Mouse (Mus musculus) retina, postnatal 1 day (tissue): ENCODE measurements around the gene Cacna2d3.
A peak's percentile ranks its signal among the peaks of the same experiment; 100 is the strongest.

Experiments used
- DNase-seq: peaks from one replicate; pipeline ENCODE4 v3.0.0-alpha.2; 2012

Cacna2d3 gene

GRCm38 (mm10) chr14:29228976-29229716 is 492.5 kb downstream of the Cacna2d3 start:
- DNase-seq, result peak; percentile 31

DNA sequence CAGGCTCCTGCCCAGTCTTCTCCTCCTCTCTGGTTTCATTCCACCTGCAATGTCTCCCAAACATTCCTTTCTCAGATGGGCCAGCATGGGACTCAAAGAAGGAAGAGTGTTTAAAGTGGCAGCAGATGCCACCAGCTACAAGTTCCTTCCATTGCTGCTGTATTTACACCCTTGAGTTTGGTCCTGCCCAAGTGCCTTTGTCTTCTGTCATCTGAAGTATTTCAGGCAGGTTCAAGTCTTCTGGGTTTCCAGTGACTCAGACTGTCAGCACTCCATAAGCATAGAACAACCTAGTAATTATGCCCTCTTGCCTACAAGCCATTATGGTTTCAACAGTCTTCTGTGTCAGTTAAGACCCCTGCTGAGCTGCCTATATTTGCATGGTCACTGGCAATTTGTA is 493.2 kb downstream of the Cacna2d3 start:
- DNase-seq, result no peak

DNA sequence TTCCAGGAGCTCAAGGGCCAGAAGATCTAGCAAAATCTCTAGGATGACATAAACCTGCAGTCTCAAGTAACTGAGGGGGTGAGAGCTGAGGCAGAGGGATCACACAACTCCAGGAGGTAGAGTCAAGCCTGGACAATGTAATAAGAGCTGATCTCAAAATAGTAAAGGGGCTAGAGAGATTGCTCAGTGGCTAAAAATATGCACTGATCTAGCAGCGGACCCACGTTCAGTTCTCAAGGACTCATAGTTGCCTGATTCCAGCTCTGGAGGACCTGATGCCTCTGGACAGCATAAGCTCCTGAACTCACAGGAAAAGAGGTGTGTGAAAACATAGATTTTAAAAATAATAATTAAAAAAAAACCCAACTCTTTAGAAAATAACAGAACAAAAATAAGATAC is 493.7 kb downstream of the Cacna2d3 start:
- no peak for DNase-seq

GRCm38 (mm10) chr14:29225754-29226365 is 495.8 kb downstream of the Cacna2d3 start:
- no peak for DNase-seq

DNA sequence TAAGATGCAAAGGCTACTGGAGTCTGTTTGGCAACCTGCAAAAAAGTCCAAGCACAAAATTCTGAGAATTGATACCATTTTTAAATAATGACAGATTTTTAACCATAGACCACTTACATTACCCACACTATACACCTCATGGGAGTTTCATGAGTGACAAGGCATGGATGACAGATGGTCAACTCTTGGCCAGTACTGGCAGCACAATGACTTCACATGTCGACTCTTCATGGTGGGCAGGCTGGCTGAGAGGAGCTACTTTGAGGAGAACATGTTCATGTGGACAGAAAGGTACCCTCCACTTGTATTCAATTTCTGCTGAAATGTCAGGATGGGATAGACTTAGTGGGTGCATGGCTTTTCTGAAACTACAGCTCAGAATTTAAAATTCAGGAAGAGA is 498.7 kb downstream of the Cacna2d3 start:
- no peak for DNase-seq

DNA sequence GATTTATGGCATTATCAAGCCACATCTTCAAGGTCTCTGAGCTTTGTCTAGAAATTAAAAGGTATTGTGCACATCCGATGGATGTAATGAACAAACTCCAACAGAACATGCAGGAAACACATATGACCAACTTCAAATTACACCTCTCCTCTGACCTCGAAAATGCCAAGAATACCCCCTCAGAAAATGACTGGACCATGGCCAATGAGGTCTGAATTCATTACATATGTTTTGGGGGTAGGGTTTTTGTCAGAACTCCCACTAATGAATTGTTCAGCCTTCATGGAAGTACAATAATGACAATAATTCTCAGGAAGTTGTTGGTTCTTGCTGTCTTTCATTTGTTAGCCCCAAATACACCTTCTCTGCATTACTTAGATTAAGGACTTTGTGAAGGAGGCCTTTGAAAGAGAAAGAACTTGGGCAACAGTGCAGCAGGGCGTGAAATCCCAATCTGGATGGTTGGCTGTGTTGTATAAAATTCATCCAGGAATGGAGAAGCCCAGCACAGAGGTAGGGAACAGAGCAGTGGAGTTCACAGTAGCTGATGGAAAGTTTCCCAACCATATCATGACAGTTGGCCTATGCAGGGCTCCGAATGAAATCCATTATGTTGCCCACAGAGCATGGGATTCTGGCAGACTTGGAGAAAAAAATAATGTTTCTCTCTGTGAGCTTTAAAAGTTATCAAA is 499.3 kb downstream of the Cacna2d3 start:
- DNase-seq, result no peak

- DNase-seq, result peak; percentile 20
These were observed 505.6 kb downstream of the Cacna2d3 start for GRCm38 (mm10) chr14:29216106-29216505.

- no peak for DNase-seq
These were observed 516.7 kb downstream of the Cacna2d3 start for GRCm38 (mm10) chr14:29204967-29205268.

- DNase-seq, result no peak
These were observed 517.3 kb downstream of the Cacna2d3 start for GRCm38 (mm10) chr14:29204236-29204966.

GRCm38 (mm10) chr14:29196171-29196570 is 525.5 kb downstream of the Cacna2d3 start:
- peak; percentile 37 for DNase-seq

- DNase-seq, result no peak
These were observed 530.2 kb downstream of the Cacna2d3 start for GRCm38 (mm10) chr14:29191426-29191825.

DNA sequence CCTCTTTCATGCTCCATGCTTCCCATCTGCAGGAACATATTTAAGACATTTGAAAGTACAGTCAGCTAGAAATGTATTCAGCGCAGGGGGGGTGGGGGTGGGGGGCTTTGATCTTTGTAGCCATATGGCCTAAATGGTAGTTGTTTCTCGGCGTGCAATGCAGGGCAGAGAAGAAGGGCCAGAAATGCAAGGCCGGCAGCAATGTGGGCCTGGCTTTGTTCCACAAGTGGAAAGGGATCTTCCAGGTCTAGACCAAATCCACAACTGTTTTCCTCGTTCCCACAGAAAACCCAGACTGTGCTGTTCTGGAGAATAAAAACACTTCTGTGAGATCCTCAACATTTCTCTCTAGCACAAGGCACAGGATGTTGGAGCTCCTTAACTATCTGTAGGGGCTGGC is 537.9 kb downstream of the Cacna2d3 start:
- no peak for DNase-seq

DNA sequence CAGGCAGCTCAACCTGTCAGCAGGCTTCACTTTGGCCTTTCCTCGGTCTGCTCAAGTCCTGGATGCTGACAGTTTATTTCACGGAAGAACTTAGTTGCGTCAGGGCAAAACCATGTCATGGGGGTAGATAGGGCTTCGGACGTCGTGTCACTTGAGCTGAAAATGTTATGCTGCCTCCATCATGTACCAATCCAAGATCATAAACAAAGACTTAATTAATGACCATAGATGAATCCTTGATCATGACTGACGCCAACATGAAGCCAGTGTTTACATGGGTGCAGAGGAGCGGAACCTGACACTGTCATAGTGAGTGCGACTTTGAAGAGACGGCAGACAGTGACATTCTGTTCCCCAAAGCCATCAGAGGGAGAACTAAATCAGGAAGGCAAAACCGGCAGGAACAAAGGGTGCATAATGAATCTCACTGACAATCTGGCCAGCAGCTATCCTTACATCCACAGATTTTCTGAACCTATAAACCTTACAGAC is 542.2 kb downstream of the Cacna2d3 start:
- DNase-seq, result peak; percentile 53

DNA sequence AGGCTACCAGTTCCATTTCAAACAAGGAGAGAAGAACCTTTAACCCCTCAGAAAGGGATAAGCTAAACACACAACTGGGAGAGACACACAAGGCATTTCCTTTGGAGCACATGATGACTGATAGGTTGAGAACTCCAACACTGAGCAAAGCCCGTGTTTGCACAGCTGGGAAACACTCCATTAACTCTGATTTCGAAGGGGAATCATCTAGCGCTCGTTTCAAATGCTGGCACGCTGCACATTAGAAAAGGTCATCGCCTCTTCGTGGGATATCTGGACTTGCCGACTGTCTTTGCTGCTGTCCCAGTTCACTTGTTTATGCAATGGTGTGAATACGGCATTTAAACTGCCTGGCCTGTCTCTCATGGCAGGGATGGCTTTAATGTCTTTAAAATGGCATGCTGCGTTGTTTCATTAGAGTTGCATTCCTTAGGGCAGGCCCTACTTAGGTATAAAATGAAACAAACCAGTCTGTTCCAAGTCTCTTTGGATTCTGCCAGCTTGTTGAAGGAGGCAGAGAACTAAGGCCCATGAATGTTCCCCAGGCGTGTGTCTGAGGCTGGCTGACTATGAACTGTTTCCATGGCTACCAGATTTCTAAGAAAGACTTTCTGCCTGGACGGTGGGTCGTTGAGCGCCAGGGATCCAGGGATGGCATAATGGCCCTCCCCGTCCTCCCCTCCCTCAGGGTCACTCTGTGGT is 542.8 kb downstream of the Cacna2d3 start:
- DNase-seq, result peak; percentile 63

- DNase-seq, result no peak
These were observed 546.9 kb downstream of the Cacna2d3 start for GRCm38 (mm10) chr14:29174762-29175161.

- no peak for DNase-seq
These were observed 549.5 kb downstream of the Cacna2d3 start for GRCm38 (mm10) chr14:29172207-29172606.

- DNase-seq, result no peak
These were observed 557.0 kb downstream of the Cacna2d3 start for GRCm38 (mm10) chr14:29164653-29165030.

- peak; percentile 19 for DNase-seq
These were observed 557.5 kb downstream of the Cacna2d3 start for GRCm38 (mm10) chr14:29163998-29164652.

GRCm38 (mm10) chr14:29159803-29160202 is 561.9 kb downstream of the Cacna2d3 start:
- no peak for DNase-seq

- no peak for DNase-seq
These were observed 564.6 kb downstream of the Cacna2d3 start for GRCm38 (mm10) chr14:29157096-29157495.

DNA sequence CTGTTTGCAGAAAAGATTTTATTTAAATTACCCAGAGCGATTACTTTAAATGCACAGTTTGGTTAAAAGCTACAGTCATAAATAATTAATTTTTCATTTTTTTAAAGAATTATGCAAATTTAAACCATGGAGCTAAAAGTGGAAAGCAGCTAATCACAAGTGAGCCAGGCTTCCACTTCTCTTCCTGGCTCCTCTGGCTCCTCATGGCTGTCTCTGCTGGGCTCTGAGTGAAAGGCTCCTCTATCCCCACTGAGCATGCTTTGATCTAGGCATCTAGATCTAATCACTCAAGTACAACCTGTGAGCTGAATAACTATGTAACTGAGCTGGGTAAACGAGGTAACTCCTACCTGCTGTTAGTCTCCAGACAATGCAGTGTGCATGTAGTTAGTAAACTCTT is 577.5 kb downstream of the Cacna2d3 start:
- DNase-seq, result no peak

- DNase-seq, result no peak
These were observed 584.0 kb downstream of the Cacna2d3 start for GRCm38 (mm10) chr14:29137614-29138013.
